Mouse (Mus musculus) cerebellum, postnatal 4 days (tissue): ENCODE results near the gene Osbpl6.

Source experiments
- DNase-seq, 2 experiments: peaks; one replicate each; pipeline ENCODE4 v3.0.0; 2022; ENCODE audit warnings: low spot score in 2 of 2, mixed read lengths in 1 of 2

Gene Osbpl6

GRCm38 (mm10) chr2:76498891-76499290, 92.6 kb downstream of the Osbpl6 start:
- DNase-seq, result no peak

- no peak for DNase-seq
Measured at GRCm38 (mm10) chr2:76504122-76504839, 98.0 kb downstream of the Osbpl6 start.

- no peak for DNase-seq
Measured at GRCm38 (mm10) chr2:76504989-76505388, 98.7 kb downstream of the Osbpl6 start.

DNA sequence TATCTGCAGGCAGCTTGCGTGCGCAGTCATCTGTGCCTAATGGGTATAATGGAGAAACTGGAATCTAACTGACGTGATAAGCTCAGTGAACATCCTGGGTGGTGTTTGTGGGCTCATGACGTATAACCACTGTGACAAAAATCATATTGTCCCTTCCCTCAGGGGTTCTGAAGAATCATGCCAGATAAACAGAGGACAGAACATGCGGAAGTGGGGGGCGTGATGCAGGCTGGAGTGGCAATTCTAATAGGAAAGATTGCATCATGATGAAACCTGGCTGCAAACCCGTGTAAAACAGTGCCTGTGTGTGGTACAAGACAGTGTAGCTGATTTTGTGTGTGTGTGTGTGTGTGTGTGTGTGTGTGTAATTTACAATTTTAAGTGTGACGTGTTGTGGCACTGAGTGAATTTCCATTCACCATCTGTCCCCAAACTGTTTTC, 105.0 kb downstream of the Osbpl6 start:
- DNase-seq, result no peak

GRCm38 (mm10) chr2:76512133-76512532, 105.8 kb downstream of the Osbpl6 start:
- no peak for DNase-seq

DNA sequence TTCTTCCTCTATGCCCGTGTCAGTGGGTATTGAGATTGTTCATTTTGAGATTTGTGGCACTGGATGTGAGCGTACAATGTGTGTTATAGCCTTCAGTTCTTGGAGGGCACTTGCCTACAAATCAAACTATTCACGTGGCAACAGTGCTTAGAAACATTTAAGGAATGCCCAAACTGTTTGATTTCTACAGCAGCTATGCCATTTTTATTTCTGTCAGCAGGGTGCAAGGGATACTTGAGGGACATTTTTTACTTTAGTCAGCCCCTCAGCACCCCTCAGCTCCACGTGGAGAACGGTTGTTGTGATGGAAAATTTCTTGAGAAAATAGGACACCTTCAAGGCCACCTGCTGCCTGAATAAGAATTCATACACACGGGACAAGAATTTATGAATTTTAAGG, 106.6 kb downstream of the Osbpl6 start:
- no peak for DNase-seq

DNA sequence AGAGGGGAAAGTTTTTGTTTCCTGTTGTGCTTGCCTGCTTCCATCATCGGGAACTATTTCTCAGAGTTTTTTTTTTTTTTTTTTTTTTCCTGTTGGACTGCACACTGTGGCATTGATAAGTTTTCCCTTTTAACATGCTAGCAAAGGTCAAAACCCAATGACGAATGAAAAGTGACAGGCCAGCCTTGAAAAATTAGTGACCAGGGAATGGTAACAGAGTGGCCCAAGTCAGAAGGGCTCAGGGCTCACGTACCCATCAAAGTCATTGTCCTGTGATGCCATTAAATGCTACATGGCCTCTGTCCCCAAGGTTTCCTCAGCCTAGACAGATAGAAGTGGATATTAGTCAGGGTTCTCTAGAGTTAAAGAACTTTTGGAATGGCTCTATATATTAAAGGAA, 107.0 kb downstream of the Osbpl6 start:
- DNase-seq, result no peak

DNA sequence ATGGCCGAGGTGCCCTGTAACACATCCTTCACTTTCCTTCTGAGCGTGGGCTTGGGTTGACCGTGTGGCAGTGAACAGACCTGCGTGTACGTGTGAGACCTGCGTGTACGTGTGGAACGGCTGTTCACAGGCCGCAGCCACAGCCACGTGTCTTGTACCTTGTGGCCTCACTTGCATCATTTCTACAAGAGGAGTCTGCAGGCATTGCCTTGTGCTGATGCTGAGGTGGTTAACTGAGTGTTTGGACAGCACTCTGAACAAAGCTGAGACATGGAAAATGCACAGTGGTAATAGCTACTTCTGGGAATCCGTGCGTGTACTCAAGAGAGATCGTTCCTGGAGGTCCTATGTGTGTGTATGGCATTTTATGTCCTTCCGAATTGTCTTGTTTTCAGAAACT, 111.2 kb downstream of the Osbpl6 start:
- DNase-seq, result no peak

- DNase-seq, result no peak
Measured at GRCm38 (mm10) chr2:76518407-76519063, 112.2 kb downstream of the Osbpl6 start.

DNA sequence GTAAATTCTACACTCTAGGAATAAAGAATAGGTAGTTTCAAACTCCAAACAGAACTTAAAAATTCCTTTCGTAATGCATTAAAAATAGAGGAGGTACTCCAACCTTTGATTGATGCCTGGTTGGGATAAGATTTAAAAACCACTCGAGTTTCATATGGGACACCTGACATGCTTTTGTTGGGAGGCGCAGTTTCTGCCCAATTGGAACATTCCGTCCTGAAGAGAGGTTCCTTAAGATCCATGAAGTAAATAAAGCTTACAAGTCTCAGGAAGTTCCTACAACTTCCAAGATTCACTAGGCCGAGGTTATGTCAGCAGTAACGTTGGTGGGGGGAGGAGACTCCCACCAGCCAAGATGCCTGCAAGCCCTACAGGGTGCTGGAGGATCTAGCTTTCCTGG, 115.3 kb downstream of the Osbpl6 start:
- no peak for DNase-seq

GRCm38 (mm10) chr2:76524451-76524850, 118.1 kb downstream of the Osbpl6 start:
- DNase-seq, result no peak

GRCm38 (mm10) chr2:76525645-76526044, 119.3 kb downstream of the Osbpl6 start:
- DNase-seq, result no peak

DNA sequence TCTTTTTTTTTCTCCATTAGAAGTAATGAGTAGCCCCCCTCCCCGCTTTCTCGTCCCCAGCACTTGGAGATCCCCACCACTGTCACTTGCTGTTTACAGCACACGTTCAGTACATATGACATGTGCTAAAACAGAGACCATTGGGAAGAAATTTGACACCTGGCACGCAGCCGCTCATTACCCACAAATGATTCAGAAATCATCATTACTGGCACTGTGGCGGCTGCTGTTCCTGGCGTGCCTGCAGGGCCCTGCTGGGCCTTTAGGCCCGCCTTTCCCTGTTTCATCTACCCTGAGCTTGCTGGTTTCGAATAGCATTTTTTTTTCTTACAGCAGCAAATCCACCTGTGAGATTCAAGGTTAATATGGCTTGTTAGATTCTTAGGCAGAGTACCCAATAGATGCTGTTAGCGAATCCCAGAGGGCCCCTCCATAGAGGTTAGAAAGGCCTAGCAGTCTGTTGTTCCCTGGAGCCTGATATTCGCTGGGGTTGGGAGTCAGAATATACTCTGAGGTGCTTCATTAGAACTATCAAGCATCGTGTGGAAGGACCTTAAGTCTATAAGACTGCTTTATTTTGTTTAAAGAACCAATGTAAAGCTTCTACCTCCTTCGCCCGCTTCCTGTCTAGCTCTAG, 126.3 kb downstream of the Osbpl6 start:
- peak in 1 of 2 experiments; percentile 16 for DNase-seq

DNA sequence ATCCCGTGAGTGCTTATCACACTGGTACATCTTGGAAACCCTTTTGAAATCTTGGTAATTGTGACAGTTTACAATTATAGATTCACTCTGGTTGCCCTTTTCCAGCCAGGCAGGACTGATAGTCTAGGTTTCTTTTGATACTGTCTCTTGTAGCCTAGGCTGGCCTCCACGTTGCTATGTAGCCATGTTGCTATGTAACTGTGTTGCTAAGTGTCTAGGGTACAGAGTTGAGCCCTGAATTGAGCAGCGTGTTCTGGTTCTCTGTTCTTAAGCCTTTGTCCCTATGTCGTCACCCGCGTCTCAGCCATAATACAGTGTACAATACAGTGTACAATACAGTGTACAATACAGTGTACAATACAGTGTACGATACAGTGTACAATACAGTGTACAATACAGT, 128.6 kb downstream of the Osbpl6 start:
- no peak for DNase-seq

- no peak for DNase-seq
Measured at GRCm38 (mm10) chr2:76541900-76542299, 135.6 kb downstream of the Osbpl6 start.

DNA sequence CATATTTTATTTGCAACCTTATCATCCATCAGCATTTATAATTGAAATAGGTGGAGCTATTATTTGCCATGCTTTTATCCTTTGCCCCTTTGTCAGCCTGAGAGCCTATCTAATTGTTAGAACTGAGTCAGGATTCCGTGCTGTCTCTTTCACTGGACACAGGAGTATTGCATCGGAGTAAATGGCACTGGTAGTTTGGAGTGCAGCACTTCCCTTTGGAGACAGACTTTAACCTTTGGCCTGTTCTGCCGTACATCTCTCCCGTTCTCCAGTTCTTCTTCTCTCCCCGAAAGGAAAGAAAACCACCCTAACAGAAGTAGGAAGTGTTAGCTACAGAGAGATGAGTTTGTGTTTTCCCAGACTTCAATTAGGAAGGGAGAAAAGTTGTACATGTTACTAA, 136.6 kb downstream of the Osbpl6 start:
- no peak for DNase-seq

GRCm38 (mm10) chr2:76545539-76545938, 139.2 kb downstream of the Osbpl6 start:
- DNase-seq, result no peak

DNA sequence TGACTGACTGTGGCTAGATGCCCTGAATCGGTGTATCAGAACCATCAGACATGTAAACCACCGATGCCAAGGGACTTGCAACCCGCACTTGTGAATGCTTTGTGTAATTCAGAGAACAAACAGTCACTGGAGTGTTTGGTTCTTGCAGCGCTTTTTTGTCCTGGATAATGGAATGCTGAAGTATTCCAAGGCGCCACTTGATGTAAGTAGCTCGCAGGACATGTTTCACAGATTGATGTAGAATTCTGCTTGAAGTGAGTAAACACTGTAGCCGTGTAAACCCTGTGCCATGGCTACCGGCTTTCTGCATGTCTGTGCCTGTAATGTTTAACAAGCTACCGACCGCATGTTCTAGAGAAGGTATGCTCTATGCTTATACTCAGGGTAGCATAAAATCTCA, 141.9 kb downstream of the Osbpl6 start:
- DNase-seq, result no peak

GRCm38 (mm10) chr2:76548836-76549235, 142.5 kb downstream of the Osbpl6 start:
- DNase-seq, result no peak

- DNase-seq, result no peak
Measured at GRCm38 (mm10) chr2:76549316-76549715, 143.0 kb downstream of the Osbpl6 start.

GRCm38 (mm10) chr2:76555852-76556558, 149.7 kb downstream of the Osbpl6 start:
- DNase-seq, result no peak

DNA sequence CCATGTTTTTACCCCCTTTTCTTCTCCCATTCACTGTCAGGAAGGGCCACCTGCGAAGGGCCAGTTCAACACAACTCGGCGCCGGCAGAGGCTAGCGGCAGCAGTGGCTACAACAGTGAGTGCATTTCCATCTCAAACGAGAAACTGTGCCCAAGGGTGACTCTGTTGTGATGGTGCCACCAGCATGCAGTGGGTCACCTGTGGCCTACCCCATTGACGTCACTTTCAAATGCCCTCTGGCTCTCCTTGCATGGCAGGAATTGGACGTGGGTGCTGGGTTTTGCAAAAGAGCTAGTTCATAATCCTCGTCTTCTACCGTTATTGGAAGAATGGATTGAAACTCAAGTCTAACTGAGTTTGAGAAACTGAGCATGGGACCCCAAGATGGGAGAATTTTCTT, 153.8 kb downstream of the Osbpl6 start:
- no peak for DNase-seq
